Mouse (Mus musculus): ENCODE data around the gene Acod1. TPM values are rescaled to one million over a fixed set of nuclear protein-coding genes. Genes with fewer than 3 reads are reported as not detected.

The Acod1 gene
- polyA plus RNA-seq, 1 experiment from 2014 or later = not detected

DNA sequence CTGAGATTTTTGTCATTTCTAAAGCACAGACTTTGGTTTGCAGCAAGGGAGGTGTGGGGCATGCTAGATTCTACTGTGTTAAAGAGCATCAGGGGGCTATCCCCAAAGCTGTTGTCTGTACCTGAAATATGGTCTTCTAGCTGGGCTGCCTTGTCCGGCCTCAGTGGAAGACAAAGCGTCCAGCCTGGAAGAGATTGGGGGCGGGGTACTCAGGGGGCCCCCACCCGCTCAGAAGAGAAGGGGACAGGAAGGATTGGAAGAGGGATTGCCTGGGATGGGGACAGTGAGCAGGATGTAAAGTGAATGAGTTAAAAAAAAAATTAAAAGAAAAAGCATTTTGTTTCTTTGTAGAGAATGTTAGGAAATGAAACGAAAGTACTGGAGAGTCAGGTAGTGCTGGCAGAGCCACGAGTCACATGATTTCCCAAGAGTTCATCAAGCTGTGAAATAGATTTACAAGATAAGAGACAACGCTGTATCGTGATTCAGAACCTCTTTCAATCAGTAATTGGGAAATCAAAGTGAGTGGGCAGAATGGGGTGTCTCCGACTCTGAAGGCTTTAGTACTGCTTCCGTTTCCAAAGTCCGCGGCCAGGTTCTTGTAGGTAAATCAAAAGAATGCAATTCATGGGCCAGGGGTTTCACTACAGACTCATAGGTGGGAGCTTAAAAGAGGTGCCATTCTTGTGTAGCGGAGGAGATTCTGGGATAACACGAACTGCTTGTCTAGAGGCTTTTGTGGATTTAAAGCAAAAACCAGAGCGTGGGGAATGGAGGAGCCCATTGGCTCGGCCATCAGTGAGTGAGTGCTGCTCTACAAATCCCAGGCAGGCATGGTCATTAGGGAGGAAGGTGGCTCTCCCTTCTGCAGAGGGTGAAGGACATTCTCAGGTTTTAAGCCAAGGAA is 31.5 kb downstream of the Acod1 start:
- WGBS = 90% methylated on average over 16 of the region's 16 CpGs
- DNase-seq (ENCODE audit: low spot score) = no peak
- Histone ChIP-seq H3K4me1 (no peaks in the 10 kb centered on the region), H3K9me3 (no peaks in the 10 kb centered on the region), H3K4me3 (no peak overlapping the region), H3K36me3 (replicated peaks) (peaks cover 79% of the 10 kb centered on the region), H3K27ac (replicated peaks) (no peak overlapping the region), H3K27me3 (replicated peaks; ENCODE audit: low read depth, poor library complexity, severe bottlenecking) (no peaks in the 10 kb centered on the region)

DNA sequence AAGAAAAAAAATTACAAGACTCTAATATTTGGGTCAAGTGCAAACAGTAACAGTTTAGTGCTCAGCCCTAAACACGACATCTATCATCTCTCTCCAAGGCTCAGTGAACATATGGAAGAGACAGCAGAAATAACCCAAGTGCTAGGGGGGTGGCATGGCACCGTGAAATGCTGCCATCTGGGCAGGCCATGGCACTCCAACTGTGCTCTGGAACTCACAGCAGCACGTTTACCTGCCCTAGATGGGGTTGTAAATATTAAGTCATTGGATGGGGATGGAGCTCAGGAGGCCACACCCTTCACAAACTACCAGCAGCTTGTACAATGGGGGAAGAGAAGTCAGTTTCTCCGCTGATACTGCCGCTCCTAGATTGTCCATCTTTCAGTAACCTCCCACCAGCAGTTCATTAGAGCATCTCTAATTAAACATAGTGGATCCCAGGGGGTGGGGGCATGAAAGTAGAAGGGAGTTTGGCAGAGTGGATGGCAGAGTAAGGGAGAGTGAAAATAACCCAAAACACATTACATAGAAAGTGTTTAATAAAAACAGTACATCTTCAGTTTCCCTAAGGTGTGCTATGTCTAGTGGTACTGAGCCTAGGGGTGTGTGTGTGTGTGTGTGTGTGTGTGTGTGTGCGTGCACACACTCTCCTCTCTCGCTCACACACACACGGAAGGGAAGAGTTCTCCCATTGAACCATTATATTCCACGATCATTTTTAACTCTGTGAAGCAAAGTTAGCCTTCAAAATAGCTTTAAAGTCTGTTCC is 32.6 kb downstream of the Acod1 start:
- Histone ChIP-seq H3K36me3 (replicated peaks) (peaks cover 79% of the 10 kb centered on the region), H3K27ac (replicated peaks) (no peak overlapping the region), H3K27me3 (replicated peaks; ENCODE audit: low read depth, poor library complexity, severe bottlenecking) (no peaks in the 10 kb centered on the region), H3K4me1 (no peaks in the 10 kb centered on the region), H3K4me3 (no peak overlapping the region), H3K9me3 (no peaks in the 10 kb centered on the region)
- DNase-seq (ENCODE audit: low spot score) = no peak
- WGBS = 90% methylated on average over 9 of the region's 9 CpGs

DNA sequence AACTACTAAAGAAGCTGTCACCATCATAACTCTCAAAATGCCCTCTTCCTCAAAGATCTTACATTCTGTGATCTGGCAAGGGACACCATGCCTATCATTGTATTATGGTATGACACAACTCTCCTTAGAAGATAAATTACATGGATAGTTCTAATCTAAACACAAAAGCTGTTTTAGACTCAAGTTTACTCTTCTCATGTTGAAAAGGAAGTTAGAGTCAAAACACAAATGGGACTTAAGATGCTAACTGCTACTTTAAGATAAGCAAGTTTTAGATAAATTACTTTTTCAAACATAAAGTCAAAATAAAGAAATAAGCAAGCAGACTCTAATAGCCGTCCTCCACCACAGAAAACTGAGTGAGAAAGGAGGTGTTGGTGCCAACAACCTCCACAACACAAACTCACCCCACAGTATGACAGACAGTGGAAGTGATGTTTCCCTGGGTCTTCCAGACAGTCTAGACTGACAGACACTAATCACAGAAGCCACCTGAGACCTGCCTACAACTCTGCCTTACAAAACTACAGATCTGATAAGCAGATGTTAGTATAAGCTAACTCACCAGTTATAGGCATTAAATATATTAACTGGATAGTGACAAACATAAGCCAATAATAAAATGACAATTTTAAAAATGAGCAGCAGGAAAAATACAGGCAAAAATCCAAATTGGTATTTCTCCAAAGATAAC is 39.2 kb downstream of the Acod1 start:
- H3K4me3 ChIP-seq = no peak overlapping the region
- no peaks in the 10 kb centered on the region for H3K4me1 ChIP-seq
- no peak overlapping the region for H3K27ac ChIP-seq (replicated peaks)
- no peaks in the 10 kb centered on the region for H3K27me3 ChIP-seq (replicated peaks; ENCODE audit: low read depth, poor library complexity, severe bottlenecking)
- 85% methylated on average over 1 of the region's 1 CpGs for WGBS
- peaks cover 85% of the 10 kb centered on the region for H3K36me3 ChIP-seq (replicated peaks)
- no peaks in the 10 kb centered on the region for H3K9me3 ChIP-seq
- DNase-seq (ENCODE audit: low spot score) = no peak

DNA sequence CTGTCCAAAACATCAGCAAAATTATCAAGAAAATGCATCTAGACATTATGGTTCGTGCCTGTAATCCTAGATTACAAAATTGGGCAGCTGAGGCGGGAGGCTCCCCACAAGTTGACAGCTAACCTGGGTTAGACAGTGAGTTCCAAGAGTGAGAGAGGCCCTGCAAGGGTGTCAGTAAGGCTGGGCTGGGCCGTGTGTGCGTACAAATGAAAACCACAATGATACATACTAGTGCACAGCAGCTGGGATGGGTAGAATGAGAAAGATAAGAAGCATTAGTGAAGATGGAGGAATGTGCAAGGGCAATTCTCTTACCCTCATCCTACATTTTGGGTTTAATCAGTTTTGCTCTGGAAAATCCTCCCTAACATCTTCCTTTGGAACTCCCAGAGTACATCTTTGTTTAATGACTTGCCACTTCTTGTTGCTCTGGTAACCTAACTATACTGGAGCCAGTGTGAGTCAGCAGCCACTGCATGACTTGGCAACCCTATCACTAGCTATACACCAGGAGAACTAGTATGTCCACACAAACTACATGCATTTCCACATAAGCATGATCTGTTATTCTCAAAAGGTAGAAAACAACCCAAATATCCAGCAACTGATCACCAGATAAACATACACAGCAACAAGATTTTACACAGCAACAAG is 40.0 kb downstream of the Acod1 start:
- Histone ChIP-seq H3K9me3 (no peaks in the 10 kb centered on the region), H3K36me3 (replicated peaks) (peaks cover 89% of the 10 kb centered on the region)

DNA sequence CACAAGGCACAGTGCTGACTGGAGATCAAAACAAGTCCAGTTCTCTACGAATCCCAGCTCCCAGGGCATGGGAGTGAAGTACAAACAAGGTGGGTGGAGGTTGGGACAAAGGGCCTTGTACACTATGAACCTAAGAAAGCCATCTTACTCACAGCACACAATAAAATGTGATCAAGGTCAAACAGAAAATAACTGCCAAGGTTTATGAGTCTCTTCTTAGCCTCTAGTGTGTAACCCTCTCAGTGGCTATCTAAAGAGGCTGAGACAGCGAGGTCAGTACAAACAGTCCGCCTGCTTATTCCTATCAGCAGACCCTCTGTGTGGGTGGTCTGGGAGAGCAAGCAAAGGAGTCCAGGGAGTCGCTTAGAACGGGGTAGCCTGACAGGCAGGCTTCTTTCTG is 41.1 kb downstream of the Acod1 start:
- Histone ChIP-seq H3K27ac (replicated peaks) (no peak overlapping the region), H3K4me1 (no peaks in the 10 kb centered on the region), H3K4me3 (no peak overlapping the region), H3K9me3 (no peaks in the 10 kb centered on the region), H3K27me3 (replicated peaks; ENCODE audit: low read depth, poor library complexity, severe bottlenecking) (no peaks in the 10 kb centered on the region), H3K36me3 (replicated peaks) (peaks cover 89% of the 10 kb centered on the region)
- DNase-seq (ENCODE audit: low spot score) = no peak
- WGBS = 92% methylated on average over 5 of the region's 5 CpGs

More for the DNA sequence above, 40.0 kb downstream of the Acod1 start:
- H3K4me1 ChIP-seq = no peaks in the 10 kb centered on the region
- no peaks in the 10 kb centered on the region for H3K27me3 ChIP-seq (replicated peaks; ENCODE audit: low read depth, poor library complexity, severe bottlenecking)
- WGBS = 93% methylated on average over 4 of the region's 4 CpGs
- H3K4me3 ChIP-seq = no peak overlapping the region
- DNase-seq (ENCODE audit: low spot score) = no peak
- H3K27ac ChIP-seq (replicated peaks) = no peak overlapping the region

DNA sequence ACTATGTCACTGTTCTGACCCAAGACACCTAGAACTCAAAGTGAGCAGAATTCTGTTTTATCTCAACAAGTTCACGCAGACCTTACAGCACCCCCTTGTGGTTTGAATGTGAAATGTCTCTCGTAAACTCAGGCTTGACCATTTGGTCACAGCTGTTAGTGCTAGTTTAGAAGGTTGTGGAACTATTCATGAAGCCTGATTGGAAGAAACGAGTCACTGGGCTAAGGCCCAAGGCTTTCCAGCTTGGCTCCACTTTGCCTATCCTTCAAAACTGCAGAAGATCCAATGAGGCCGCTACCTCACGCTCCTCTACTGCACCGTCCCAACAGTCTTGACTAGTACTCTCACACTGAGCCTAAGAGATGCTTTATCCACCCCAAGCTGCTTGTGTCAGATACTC is 41.8 kb downstream of the Acod1 start:
- H3K36me3 ChIP-seq (replicated peaks) = peaks cover 89% of the 10 kb centered on the region
- no peak overlapping the region for H3K27ac ChIP-seq (replicated peaks)
- H3K27me3 ChIP-seq (replicated peaks; ENCODE audit: low read depth, poor library complexity, severe bottlenecking) = no peaks in the 10 kb centered on the region
- no peak overlapping the region for H3K4me3 ChIP-seq
- H3K4me1 ChIP-seq = no peaks in the 10 kb centered on the region
- 78% methylated on average over 6 of the region's 6 CpGs for WGBS
- no peaks in the 10 kb centered on the region for H3K9me3 ChIP-seq
- no peak for DNase-seq (ENCODE audit: low spot score)

DNA sequence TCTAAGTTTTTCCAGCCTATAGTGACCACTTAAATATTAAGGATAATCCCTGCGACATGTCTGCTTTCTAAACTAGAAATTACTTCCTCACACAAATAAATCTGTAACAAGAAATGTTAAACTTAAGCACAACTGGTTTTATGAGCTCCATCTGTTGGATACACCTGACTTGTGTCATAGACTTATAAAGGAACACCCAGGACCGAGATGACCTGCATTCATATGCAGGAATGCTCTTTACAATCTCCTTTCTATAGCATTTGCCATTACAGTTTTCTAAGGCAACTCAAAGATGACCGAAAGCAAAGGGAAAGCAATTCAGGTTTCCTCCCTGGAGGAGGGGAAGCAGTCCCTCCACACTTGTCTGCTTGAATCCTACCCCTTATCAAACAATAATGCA is 46.5 kb downstream of the Acod1 start:
- H3K27me3 ChIP-seq (replicated peaks; ENCODE audit: low read depth, poor library complexity, severe bottlenecking) = no peaks in the 10 kb centered on the region
- no peaks in the 10 kb centered on the region for H3K9me3 ChIP-seq
- 92% methylated on average over 3 of the region's 3 CpGs for WGBS
- H3K36me3 ChIP-seq (replicated peaks) = peaks cover 72% of the 10 kb centered on the region
- H3K27ac ChIP-seq (replicated peaks) = no peak overlapping the region
- peaks cover 16% of the 10 kb centered on the region for H3K4me1 ChIP-seq
- H3K4me3 ChIP-seq = no peak overlapping the region
- no peak for DNase-seq (ENCODE audit: low spot score)

DNA sequence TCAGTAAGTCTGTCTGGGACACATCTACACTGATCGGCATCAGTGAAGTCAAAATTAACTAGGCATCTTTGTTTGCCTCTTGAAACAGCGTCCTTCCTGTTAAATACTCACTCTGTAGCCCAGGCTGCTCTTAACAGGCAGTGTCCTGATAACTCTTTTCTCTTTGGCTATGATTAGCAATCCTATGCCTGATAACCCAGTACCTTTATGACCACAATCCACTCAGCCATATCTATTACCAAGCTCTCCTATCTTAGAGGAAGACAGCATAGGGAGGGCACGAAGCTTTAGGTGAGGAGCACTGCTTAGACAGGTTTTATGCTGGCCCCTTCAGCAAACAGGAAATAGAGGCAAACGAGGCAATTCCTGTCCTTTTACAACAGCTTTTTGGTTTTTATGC is 46.9 kb downstream of the Acod1 start:
- Histone ChIP-seq H3K27me3 (replicated peaks; ENCODE audit: low read depth, poor library complexity, severe bottlenecking) (no peaks in the 10 kb centered on the region), H3K4me1 (peaks cover 16% of the 10 kb centered on the region), H3K27ac (replicated peaks) (no peak overlapping the region), H3K36me3 (replicated peaks) (peaks cover 68% of the 10 kb centered on the region), H3K9me3 (no peaks in the 10 kb centered on the region), H3K4me3 (no peak overlapping the region)
- no peak for DNase-seq (ENCODE audit: low spot score)
- 77% methylated on average over 4 of the region's 4 CpGs for WGBS

DNA sequence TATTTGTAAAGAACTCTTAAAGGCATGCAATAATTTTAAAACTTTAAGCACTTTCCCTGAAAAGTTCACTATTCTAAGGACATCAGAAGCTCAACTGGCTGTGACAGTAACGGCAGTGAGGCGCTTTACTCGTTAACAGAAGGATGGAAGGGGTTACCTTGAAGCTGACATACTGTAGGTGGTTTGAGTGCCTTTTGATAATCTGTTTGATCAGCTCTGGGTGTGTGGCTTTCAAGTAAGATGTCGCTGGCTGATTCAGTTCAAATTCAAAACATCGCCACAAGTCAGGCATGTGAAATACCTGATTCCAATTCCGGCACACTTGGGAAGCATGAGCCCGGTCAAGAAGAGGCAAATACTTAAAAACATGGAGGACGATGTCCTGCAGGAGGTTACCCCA is 48.3 kb downstream of the Acod1 start:
- Histone ChIP-seq H3K9me3 (no peaks in the 10 kb centered on the region), H3K27ac (replicated peaks) (no peak overlapping the region), H3K36me3 (replicated peaks) (peaks cover 57% of the 10 kb centered on the region), H3K4me1 (peaks cover 16% of the 10 kb centered on the region), H3K27me3 (replicated peaks; ENCODE audit: low read depth, poor library complexity, severe bottlenecking) (no peaks in the 10 kb centered on the region), H3K4me3 (no peak overlapping the region)
- 93% methylated on average over 8 of the region's 8 CpGs for WGBS
- no peak for DNase-seq (ENCODE audit: low spot score)

DNA sequence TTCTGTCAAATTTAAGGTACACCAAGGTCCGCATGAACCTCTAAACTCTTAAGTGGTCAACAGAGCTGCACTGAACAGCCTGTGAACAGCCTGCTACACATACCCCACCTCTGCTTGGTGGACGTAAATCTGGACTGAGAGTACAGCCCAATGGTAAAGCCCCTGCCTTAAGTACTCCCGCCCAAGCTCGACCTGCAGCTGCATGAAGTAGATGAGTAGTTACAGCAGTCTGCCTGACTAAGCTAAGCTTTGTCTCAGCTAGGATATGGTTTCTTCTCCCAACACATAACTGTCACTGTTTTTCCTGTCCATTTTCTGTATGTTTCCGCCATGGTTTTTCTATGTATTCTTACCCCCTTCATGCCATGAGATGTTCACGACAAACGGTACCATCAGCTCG is 49.0 kb downstream of the Acod1 start:
- no peaks in the 10 kb centered on the region for H3K27me3 ChIP-seq (replicated peaks; ENCODE audit: low read depth, poor library complexity, severe bottlenecking)
- H3K4me3 ChIP-seq = no peak overlapping the region
- no peak overlapping the region for H3K27ac ChIP-seq (replicated peaks)
- no peak for DNase-seq (ENCODE audit: low spot score)
- peaks cover 16% of the 10 kb centered on the region for H3K4me1 ChIP-seq
- peaks cover 54% of the 10 kb centered on the region for H3K36me3 ChIP-seq (replicated peaks)
- no peaks in the 10 kb centered on the region for H3K9me3 ChIP-seq
- WGBS = 91% methylated on average over 8 of the region's 8 CpGs

DNA sequence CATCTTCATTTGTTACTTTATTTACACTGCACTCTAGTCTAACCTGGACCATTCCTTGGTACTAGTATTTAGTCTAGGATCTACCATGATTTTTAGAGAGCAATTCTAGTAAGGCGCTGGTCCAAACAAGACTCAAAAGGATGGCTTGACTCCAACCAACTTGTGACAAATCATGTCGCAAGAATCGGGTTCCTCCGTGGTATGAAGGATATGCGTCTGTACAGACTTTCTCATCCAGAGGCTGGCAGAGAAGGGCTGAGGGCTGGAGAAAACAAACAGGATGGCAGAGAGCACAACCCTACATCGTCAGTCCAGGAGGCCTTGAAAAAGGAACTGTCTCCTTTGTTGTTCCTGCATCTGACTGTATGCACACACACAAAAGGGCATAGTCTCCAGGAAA is 49.8 kb downstream of the Acod1 start:
- Histone ChIP-seq H3K4me3 (no peak overlapping the region), H3K4me1 (peaks cover 16% of the 10 kb centered on the region), H3K27me3 (replicated peaks; ENCODE audit: low read depth, poor library complexity, severe bottlenecking) (no peaks in the 10 kb centered on the region), H3K9me3 (no peaks in the 10 kb centered on the region), H3K36me3 (replicated peaks) (peaks cover 46% of the 10 kb centered on the region), H3K27ac (replicated peaks) (no peak overlapping the region)
- 86% methylated on average over 6 of the region's 6 CpGs for WGBS
- DNase-seq (ENCODE audit: low spot score) = no peak

DNA sequence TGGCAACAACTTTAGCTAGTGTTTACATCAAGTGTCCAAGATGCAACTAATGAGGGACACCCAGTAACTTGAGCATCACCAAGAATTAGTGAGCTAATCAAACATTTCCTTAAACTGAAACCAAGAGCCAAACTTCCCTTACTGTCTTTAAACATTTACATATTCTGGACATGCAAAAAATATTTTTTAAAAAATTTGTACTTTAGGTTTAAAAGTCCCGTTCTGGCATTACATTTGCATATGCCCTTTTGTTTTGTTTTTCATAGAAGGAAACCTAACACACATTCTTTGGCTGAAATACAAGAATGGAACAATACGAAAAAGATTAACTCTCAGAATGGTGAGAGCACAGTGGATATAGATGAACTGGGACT is 51.4 kb downstream of the Acod1 start:
- peaks cover 16% of the 10 kb centered on the region for H3K4me1 ChIP-seq
- H3K9me3 ChIP-seq = no peaks in the 10 kb centered on the region
- peak overlapping the region; percentile 99 for H3K27ac ChIP-seq (replicated peaks)
- 4% methylated on average over 2 of the region's 2 CpGs for WGBS
- peak overlapping the region; percentile 85 for H3K4me3 ChIP-seq
- H3K36me3 ChIP-seq (replicated peaks) = peaks cover 33% of the 10 kb centered on the region
- H3K27me3 ChIP-seq (replicated peaks; ENCODE audit: low read depth, poor library complexity, severe bottlenecking) = no peaks in the 10 kb centered on the region
- no peak for DNase-seq (ENCODE audit: low spot score)
